Mouse (Mus musculus): ENCODE data around the gene Prom1.
A peak's percentile ranks its signal among the peaks of the same experiment; 100 is the strongest.

The Prom1 gene

DNA sequence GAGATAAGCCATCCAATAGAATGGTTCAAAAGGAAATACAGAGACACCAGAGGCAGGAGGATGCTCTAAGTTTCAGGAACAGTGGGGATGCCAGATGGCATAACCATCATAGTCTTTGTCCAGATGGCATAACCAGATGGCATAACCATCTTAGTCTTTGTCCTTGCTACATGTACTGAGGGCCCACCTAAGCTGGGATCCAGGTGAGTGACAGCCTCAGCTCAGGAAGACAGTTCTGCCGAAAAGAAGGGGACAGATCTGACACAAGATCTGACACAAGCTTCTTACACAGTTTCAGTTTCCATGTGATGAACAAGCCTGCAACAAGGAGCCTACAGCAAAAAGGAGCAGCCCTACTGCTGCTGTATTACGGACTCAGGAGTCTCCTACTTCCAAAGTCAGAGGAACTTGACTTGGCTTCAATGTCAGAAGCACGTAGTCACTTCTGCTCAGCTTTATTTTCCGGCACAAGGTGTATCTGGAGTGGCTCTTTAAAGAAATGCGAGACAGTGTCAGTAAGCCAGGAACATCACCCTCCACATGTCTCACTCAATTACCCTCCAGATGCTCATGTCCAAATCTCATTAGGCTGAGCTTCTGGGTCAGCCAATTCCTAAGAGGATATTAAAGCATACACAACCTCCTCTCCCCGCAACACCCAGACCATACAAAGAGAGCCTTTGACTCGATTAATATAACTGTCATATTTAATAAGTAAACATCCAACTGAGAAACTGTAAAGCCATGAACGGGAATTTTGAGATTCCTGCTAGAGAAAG, 21.4 kb downstream of the Prom1 start:
- DNase-seq = no peak

DNA sequence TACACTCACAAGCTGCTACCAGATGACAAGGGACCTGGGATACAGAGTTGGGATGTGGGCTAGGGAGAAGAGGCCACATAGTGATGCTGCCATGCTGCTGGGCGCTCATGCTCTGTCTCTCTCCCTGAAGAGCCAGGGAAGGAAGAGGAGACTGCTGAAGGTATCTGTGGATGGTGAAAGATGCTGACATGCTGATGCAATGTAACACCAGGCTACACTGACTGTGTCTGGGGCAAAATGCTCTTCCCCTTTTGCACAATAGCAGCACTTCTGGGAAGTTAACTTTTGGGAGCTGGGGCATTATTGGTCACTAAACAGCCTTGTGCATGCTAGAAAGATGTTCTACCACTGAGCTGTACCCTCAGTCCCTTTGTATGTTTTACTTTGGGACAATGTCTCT, 26.4 kb downstream of the Prom1 start:
- no peak for DNase-seq

DNA sequence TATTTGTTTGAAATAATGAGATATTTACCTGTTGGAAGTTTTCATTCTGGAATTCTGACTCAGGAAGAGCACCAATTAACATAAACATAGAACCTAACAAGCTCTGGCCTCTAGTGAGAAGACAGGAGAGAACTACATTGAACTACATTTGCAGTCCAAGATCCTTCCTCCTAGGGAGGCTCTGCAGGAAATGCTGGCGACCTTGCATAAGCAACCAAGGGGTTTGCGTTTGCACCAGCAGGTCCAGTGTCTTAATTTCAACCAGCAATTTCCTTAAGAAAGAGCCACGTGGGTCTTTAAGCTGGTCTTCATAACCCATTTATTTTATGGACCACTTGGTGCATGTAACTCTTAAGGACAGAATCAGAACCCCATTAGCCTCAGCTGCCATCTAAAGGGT, 28.2 kb downstream of the Prom1 start:
- DNase-seq = no peak

DNA sequence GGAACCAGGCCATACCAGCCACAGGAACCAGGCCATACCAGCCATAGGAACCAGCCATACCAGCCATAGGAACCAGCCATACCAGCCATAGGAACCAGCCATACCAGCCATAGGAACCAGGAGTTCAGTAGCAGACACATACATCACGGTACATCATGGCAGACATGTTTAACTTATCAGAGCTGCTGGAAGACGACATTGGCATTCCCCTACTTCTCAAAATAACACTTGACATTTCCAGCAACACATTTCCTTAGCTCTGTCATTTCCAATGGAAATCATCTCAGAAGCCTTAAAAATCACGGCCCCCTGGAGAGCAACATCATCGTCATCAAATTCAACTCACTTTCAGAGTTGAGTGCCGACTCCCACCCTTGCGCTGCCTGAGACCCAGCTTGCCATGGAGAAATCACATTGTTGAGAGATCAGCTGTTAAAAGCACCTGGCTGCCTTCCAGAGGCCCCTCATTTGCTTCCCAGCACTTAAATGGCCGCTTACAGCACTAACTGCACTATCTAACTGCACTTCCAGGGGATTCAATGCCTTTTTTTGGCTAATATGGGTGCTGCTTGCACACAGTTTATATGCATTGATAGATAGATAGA, 31.2 kb downstream of the Prom1 start:
- DNase-seq = no peak

DNA sequence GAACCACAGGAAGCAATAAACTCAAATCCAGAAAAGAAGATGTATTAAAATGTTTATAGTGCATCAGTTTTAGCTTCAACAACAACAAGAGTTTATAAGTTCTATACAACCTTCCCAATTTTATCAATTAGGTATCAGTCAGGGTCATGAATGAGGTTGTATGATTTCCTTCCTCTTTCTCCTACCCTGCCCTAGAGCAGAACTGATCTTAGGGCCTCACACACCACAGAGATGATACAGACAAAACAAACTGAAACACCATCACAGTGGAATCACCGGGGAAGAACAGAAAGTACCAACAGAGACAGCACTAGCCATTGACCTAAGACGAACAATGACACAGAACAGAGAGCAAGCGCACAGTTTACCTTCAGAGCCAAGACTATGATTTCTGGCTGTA, 43.6 kb downstream of the Prom1 start:
- no peak for DNase-seq

DNA sequence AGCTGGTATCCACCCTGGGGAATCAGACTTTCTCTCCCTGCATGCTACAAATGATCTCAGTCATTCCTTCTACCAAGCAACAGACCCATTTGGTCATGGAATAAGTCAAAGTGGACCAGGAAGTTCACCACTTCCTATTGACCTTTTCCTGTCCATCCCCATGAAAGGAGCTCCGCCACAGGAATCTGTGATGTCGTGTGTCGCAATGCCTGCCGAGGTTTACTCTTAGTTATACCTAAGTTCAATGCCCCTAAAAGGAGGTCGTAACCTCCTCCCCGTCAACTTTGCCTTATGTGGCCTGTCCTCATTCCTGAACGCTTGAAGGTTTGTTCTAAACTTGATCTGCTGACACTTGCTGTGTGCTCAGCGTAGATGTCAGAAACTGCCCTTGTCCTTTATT, 51.6 kb downstream of the Prom1 start:
- no peak for DNase-seq

DNA sequence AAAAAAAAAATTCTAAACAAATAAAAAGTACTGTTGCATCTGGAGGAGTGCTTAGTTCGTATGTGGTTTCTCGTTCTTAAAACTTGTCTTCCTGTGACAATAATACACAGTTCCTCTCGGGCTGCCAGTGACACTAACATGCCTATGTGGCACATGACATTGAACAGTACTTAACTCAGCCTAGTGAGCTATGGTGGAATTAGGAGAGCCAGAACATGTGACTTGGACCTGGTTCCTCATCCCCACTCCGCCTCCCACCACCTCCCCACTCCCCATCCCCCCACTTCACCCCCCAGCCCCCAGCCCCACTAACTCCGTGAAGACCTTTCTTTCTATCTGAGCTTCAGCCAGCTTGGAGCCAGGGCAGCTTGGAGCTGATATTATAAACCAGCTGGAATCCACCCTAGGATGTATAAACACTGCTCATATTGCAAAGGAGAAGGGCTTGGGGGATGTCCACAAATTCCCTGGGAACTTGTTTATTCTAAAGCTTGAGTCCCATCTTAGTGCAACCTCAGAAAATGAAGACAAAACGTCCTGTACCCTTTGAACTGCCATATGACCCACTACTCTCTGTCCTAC, 52.3 kb downstream of the Prom1 start:
- no peak for DNase-seq

DNA sequence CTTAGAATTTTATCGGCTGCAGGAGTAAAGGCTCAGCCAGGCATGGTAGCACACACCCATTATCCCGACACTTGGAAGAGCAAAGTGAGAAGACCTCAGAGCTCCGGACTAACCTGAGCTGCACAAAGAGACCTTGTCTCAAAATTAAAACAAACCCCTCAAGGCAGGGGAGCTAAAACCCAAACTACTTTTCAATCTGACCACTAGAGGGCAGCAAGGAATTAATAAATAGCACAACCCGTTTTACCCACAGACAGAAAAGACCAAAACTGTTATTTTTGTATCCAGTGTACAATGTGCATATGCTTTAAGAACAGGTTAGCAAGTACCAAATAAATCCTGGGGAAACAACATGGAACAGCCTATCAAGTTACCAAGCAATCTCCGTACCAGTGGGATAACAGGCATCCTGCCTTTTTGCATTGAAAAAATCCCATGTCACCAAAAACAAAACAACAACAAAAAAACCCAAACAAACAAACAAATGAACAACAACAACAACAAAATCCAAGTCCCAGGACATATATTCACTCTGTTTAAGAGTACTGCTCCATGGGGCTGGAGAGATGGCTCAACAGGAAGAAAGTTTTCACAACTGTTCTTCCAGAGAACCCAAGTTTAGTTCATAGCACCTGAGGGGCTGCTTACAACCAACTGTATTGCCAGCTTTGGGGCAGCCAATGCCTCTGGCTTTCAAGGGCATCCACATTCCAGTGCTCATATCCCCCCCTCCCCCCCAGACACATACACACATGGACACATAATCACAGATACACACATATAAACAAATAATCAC, 53.1 kb downstream of the Prom1 start:
- DNase-seq = no peak

DNA sequence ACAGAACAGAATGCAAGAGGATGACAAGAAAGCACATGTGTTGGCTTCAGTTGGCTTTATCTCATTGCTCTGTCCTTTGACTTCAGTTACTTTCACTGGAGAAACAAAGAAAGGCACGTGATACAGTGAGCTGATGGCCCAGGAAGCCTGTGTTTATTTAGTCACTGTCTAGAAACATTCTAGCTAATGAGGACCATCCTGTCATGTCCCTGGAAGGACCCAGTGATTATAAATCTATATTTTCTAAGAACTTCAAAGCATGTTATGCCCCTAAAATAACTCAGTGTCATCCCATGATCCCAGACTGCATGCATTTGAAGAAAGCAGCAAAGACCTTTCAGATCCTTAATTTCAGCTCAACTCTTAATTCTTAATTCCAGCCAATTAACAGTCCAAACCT, 60.1 kb downstream of the Prom1 start:
- DNase-seq = no peak

DNA sequence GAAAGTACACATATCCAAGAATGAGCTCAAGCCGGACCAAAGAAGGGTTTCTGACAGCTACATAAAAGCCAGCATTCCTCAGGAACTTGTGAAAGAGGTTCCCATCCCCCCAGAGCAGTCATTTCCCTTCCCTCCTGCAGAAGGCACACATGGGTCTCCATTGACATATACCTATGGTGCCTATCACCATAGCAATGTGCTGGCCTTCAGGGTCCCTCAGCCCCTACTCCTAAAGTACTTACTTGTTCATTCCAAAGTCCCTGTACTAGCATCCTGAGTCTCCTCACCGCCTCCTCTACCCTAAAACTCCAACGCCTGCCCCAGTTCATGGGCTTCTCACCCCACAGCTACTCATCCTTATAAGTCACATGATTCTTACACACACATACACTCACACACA, 60.8 kb downstream of the Prom1 start:
- no peak for DNase-seq

DNA sequence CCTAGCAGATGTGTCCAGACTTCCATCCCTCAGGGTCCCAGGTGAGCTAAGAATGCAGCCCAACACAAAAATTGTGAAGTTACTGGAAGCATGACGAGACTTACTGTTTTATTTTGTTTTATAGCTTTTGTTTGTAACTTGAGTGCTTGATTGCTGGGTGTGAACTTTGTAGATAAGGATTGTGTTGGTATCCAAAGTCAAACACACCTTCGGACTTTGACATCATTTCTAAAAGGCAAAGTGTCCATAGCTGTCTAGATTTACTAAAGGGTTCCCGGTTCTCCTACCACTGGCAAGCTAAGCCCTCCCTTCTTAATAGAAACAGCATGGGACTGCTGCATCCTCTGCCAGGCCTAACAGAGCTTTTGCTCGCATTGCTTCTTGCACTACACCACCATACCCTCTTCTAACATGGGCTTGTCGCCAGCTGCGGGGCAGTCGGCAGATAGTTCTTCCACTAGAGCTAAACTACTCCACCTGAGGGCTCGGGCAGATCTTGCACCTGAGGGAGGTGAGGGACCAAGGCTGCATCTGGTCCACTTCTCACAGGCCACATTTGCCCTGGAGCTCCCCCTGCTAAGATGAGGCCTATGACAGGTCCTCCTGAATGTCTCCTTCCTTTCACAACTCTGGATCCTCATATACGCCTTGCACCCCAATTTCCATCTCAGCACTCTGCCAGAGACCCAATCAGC, 103.4 kb downstream of the Prom1 start:
- no peak for DNase-seq

DNA sequence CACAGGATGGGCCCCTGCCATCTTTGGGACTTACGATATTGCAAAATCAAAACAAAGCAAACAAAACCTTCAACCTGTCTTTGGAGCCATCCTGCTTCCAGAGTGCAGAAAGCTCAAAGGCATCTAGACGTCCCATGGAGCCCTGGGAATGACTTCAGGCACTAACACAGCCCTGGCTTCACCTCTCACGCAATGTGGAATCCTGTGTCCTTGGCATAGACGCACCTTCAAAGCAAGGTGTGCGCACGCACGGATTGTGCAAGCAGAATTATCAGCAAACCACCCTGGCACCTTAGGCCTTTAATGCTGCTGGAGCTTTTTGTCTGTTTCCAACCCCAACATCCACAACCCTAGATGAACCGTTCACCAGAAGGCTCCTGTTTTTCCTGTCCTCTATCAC, 104.2 kb downstream of the Prom1 start:
- DNase-seq = no peak

DNA sequence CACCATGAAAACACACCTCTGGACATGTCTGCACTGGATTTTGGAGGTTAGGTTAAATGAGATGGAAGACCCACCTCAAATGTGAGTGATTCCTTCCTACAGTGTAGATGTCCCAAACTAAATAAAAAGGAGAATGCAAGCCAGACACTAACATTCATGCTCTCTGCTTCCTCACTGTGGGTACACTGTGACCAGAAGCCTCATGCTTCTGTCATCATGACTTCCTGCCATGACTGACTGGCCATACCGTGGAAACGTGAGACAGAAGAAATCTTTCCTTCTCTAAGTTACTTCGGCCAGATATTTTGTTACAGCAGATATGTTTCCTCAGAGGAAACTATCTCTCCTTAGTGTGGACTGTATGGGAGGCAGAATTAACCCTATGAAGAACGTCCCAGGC, 105.7 kb downstream of the Prom1 start:
- no peak for DNase-seq

DNA sequence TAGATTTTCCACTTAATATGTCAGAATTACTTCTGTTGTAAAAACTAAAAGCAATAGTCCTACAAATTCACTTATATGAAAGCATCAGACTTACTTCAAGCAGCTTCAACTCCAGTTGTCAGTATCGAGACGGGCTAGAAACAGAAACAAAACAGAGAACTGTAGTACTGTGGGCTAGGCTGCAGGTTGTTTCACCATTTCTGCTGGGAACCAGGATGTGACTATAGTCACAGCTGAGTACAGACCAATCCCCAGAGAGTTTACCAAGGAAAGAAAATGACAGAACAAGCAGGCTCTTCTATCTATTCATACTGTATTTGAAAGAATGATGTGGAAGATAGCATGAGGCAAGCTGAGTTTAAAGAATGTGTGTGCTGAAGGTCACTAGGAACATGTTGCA, 106.9 kb downstream of the Prom1 start:
- DNase-seq = no peak

DNA sequence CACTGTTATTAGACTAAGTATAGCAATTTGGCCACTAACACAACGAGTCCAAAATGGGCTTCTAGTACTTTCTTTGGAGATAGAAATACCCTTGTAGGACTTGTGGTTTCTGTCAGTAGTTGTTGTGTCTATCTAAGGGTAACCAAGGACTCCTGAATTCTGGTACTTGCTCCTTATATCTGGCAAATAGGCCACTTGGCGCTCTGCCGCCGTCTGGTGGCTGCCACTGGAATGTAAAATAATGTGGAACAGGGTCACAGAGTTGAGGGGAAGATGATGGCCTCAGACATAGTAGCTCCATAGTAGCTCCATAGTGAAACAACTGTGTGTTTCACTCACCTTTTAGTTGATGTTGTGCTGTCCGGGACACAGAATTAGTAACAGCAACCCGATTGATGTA, 111.5 kb downstream of the Prom1 start:
- peak; percentile 49 for DNase-seq

DNA sequence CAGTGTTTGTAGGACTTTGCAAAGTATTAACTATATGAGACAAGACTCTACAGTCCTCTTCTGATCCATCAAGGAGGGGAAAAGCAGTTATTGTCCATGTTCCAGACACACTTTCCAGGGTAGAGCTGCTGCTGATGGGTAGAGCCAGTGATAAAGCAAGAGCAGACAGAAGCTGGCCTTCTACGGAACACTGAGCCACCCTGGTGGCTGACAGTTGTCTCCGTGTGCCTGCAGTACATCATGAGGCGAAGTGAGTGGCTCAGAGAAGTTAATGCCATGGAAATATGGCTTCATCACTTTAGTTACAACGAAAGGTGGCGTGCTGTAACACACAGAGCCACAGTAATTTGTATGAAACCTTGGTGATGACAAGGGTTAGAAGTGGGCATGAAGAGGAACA, 112.8 kb downstream of the Prom1 start:
- no peak for DNase-seq

DNA sequence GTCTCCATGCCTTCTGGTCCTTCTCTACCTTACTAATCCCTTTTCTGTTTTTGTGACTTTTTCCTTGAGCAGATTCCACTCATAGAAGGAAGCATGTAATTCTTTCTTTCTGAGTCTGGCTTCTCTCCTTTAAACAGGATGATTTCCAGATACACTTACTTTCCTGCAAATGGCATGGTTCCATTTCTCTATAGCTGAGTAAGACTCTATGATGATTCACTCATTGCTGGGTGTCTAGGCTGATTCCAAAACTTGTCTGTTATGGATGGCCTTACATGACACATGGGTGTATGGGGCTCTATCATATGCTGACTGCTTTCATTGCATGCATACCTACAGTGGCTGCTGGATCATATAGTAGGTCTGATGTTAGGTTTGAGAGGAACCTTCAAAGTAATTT, 115.6 kb downstream of the Prom1 start:
- DNase-seq = no peak

DNA sequence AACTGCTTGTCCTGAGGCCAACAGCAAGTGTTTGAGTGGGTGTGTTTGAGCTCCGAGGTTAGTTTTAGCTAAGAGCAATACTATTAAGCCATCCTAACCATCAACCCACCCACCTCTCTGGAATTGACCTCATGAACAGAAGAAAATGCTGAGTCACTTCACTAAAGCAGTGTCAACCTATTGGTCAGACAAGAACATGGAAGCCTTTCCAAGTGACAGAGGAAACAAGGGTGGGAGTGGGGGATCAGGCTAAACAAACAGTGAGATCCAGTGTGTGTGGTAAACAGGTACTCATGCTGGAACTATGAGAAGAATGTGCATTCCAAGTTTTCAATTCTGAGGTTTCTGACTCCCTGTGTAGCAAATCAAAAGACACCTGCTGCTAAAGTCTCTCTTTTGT, 118.9 kb downstream of the Prom1 start:
- DNase-seq = no peak

DNA sequence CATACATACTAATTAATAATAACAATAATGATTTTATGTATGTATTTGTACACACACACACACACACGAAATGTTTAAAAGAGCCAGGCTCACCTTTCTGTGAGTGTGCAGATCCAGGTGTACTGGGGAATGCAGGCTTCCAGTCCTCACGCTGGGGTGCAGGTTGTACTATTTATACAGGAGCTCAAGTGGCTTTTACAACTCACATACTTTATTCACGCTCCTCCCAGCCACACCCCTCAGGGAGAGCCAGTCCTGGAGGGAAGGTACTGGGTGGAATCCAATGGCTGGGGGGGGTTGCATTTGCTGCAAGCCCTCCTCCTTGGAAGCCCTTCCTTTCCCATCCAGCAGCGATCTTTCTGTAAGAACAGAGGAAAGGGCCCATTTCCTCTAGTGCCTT, 120.2 kb downstream of the Prom1 start, which contains the start of gene Fgfbp1:
Fgfbp1 (minus strand) TSS at position 160 of the 400 bp plus-strand sequence.
- peak; percentile 36 for DNase-seq

DNA sequence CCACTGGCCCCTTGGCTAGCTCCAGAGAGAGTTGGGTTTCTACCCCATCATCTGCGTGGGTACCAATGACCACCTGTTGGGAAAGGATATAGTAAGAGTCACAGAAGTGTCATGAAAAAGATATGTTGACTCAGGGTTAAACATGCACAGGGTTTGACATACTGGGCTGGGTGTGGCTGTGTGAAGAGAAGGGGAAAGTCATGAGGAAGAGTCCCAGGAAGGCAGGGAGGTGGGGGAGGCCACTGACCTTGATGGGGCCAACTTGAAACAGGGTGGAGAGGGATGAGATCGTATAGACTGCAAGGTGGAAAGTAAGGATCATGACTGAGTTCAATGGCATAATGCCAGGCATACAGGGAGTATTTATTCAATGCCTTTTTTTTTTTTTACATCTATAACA, 121.4 kb downstream of the Prom1 start:
- DNase-seq = no peak

DNA sequence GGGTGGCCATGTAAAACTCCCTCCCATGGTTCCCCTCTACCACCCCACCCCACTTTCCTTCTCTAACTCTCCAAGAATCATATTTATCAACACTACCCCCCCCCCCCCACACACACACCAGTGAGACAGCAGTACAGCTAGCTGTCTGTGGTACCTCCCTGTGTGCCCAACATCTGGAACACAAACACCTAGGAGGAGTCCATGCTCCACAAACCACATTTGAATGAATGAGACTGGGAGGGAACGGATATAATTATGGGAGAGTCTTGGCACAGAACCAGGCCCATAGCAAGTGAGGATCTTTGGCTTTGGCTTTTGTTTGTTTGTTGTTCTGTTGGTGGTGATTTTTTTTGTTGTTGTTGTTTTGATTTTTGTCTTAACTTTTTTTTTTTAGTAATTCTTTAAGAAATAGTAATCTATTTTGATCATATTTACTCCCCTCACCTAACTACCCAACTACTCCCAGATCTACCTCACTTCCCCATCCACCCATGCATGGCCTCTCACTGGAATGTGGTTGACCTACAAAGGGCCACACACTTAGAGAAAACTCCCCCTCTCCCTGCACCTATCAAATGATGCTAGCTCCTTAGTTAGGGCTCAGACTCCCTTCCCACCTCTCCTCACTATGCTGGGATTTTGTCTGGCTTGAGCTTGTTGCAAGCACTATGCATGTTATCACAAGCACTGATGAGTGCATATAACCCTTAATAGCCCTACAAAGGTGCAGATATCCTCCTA, 124.8 kb downstream of the Prom1 start:
- no peak for DNase-seq

DNA sequence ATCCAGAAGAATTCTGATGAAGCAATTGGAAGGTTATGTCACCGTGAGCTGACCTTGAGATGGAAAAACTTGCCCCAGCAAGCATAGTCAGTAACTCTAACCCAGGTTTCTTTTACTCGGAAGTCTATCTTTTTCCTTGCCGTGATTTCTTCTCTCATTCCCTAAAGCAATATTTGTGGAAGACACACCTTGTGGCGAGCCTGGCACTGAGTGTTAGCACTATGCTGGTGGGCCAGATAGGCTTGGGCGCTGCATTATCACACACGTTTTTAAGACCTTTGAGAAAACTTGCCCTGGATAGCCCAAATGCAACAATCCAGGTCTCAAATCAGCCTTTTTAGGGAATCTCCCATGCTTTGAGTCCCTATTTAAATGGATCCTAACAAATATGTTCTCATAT, 127.7 kb downstream of the Prom1 start:
- no peak for DNase-seq

Data from kidney, adult 11 months (tissue).